Mouse (Mus musculus): ENCODE data around the gene Gm43064.

- TF ChIP-seq GATA1 (IDR thresholded peaks at IDR 0.05; ENCODE audit: low read length) (no peak), TAL1 (IDR thresholded peaks at IDR 0.05; ENCODE audit: low read length) (no peak)
Measured at GRCm38 (mm10) chr3:103780271-103780670, 29.1 kb upstream of the Gm43064 start.

Measured in erythroblast, embryonic 14.5 days (primary cell).